Mouse (Mus musculus) embryonic fibroblast, embryonic 13.5 days (primary cell): ENCODE results near the gene Aanat.

Experiments used
- CTCF ChIP-seq: IDR thresholded peaks from 2 replicates; pipeline ENCODE4 v1.5.1; 2011; ENCODE audit warnings: mild to moderate bottlenecking, control low read depth, low read length, moderate library complexity, borderline replicate concordance; ENCODE audit not compliant: insufficient read depth
- POLR2A ChIP-seq: IDR thresholded peaks from 2 replicates; pipeline ENCODE4 v1.6.1; 2011; ENCODE audit warnings: low read depth, mild to moderate bottlenecking, control low read depth, low read length, moderate library complexity

DNA sequence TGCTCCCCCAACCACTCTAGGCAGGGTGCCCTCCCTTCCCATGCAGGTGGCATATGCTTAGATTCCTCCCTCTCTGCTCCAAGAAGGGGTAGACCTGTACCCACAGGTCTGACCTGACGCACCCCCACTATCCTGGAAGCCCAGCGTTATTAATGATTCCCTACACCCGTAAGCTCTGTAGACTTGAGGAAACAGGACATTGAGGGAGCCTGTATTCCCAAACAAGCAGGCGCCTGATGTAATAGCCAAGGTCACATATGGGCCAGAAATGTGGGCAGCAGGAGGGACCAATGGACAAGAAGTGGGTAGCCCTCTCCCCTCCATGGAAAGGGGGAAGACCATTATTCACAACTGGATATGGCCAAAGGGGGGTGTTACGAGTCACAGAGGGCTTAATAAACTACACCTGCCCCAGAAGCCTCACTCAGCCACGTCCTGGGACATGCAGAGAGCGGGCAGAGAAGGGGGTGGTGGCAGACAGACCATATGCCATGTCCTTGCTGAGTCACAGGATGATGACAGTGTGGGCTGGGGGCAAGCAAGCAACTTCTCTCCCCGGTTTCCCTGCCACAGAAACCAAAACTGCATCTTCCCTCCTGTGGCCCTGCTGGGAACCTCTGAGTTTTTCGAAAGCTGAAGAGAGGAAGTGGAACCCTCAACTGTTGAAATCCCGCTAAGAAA is 30.3 kb downstream of the Aanat start:
- TF ChIP-seq CTCF (no peak), POLR2A (no peak)
